Mouse (Mus musculus) embryo, embryonic 10.5 days (tissue): ENCODE data around the gene Pakap.

Source experiments
- DNase-seq: peaks from one replicate; pipeline ENCODE4 v3.0.0-alpha.2; 2015; ENCODE audit warnings: low spot score

The Pakap gene

GRCm38 (mm10) chr4:57916711-57917110 lies 348.7 kb downstream of the Pakap start:
- no peak for DNase-seq

- peak; percentile 69 for DNase-seq
Observed at GRCm38 (mm10) chr4:57919494-57920423, 351.8 kb downstream of the Pakap start.

DNA sequence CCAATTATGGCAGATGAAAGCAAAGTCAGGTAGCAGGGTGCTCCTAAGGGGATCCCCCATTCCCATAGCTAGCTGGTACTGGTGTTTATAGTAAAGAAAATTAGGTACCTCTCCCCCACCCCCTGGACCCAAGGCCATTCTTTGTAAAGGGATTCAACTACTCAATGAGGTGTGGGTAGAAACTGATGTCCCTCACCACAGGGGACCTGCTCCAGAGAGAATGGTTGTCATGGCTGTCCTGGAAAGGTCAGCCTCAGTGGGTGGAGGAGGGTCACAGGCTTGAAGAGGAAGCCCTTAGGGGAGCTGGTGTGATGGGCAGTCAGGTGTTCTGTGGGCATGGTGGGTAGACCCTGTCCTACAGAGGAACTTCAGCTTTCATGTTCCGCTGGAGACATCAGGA lies 352.5 kb downstream of the Pakap start:
- no peak for DNase-seq

- DNase-seq, result peak; percentile 32
Observed at GRCm38 (mm10) chr4:57922171-57922570, 354.2 kb downstream of the Pakap start.

GRCm38 (mm10) chr4:57924556-57925071 lies 356.6 kb downstream of the Pakap start:
- no peak for DNase-seq

DNA sequence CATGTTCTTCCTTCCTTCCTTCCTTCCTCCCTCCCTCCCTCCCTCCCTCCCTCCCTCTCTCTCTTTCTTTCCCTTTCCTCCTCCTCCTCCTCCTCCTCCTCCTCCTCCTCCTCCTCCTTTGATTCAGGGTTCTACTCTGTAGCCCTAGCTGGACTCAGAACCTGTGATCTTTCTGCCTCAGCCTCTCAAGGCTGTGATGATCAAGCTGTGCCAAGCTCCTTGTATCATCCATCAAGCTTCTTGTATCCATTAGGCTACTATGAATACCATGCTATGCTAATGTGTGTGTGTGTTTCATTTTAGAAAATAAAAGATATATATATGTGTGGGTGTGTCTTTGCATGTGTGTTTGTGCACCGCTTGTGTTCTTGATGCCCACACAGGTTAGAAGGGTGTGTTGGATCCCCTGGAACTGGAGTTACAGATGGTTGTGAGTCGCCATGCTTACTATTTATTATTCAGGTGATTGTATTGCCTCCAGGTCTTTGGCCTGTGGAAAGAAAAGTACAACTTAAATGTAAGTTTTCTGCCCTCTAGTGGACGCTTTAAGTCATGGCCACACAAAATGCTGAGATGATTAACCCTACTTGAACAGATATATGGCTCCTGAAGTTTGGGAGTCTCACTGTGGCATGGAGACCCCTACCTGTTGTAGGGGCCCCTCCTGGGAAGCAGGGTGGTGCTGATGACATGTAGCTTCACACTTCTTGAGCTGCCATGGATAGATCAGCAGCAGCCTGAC lies 359.7 kb downstream of the Pakap start:
- peak; percentile 85 for DNase-seq

DNA sequence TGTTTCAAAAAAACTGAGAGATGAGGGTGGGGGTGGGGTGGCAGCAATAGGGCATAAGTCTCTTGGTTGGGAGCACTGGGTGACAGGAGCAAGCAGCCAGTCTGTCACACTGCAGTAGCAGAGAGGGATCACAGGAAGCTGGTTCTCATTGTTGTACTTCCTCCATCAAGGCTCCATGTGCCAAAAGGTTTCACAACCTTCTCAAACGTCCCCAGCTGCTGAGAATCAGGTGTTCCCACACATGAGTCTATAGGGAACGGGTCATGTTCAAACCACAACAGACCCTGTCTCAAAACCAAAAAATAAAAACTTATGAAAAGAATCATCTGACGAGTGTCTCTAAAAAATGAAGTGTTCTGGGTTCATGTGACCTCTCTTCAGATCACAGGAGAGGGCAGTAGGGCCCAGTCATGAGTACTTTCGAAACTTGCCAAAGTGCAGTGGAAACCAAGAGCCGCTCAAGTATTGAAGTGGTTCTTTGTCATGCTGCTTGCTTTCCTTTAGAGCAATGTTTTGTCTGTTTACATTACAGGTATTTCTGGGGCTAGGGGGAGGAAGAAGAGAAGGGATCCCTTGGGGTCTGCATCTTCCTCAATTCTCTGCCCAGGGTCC lies 362.7 kb downstream of the Pakap start:
- no peak for DNase-seq

DNA sequence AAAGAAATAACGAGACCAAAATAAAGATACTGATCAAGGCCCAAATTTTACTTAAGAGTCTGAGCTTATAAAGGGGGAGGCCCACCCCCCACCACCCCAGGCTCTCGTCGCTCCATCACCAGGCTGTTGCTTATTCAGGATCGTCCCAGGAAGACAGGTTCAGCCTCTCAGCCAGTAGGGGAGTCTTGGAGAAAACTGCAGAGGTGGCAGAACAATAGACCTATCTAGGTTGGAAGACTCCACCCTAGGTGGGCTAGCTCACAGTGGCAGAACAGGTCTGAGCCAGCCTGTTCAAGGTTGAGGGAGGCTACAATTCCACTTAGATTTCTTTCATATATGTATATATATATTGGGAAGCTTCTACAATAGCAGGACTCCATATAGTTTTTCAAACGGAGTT lies 366.2 kb downstream of the Pakap start:
- DNase-seq, result no peak

GRCm38 (mm10) chr4:57937292-57937691 lies 369.3 kb downstream of the Pakap start:
- DNase-seq, result no peak

- DNase-seq, result no peak
Observed at GRCm38 (mm10) chr4:57940631-57941030, 372.7 kb downstream of the Pakap start.

DNA sequence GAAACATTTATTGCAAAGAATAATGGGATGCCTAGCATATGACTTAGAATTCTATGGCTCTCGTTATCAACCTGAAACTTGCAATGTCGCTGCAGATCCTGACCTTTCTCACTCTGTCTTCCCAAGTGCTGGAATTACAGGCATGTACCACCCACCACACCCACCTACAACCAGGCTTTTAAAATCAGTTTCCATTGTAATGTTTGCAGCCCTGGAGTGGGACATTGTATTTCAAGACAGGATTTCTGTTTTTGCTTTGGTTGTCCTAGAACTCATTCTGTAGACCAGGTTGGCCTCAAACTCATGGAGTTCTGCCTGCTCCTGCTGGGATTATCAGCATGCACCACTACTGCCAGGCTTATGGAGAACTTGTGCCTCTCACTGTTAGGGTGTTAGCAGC lies 374.9 kb downstream of the Pakap start:
- no peak for DNase-seq
